26 mouse cellular contexts compared by ENCODE assay signal in genomic region chr5:24188476-24188875, GRCm38 (mm10).
"Had no signal": no experiment of that assay in that cellular context is flagged by ENCODE, and none has a peak within 500 bp of the region (broad histone marks: within the 10 kb centered on the region; RNA-seq: fewer than 3 reads in every experiment).

No protein-coding gene starts in this region.

- H3K4me2 ChIP-seq: heart, embryonic 12.5 days; hindbrain, embryonic 12.5 days; hindbrain, embryonic 15.5 days; kidney, embryonic 15.5 days; limb, embryonic 13.5 days; limb, embryonic 15.5 days; liver, embryonic 12.5 days had no signal

- H3K9ac ChIP-seq: heart, embryonic 12.5 days; hindbrain, embryonic 12.5 days; hindbrain, embryonic 15.5 days; kidney, embryonic 15.5 days; limb, embryonic 13.5 days; limb, embryonic 15.5 days; liver, embryonic 12.5 days; liver, embryonic 14.5 days had no signal

- H3K9me3 ChIP-seq: heart, embryonic 10.5 days; limb, embryonic 15.5 days; liver, embryonic 12.5 days had no signal

- H3K4me3 ChIP-seq: gastrocnemius, adult 2 months; heart, embryonic 10.5 days; heart, embryonic 12.5 days; hindbrain, embryonic 10.5 days; hindbrain, embryonic 12.5 days; hindbrain, embryonic 15.5 days; kidney, embryonic 15.5 days; limb, embryonic 13.5 days; limb, embryonic 15.5 days; liver, embryonic 12.5 days had no signal

- DNase-seq: gastrocnemius, adult 2 months; gastrocnemius, postnatal 10 days; gastrocnemius, postnatal 25 days; heart, postnatal 10 days; heart, postnatal 4 days; kidney, adult 11 months; kidney, adult 2 months; kidney, adult 9 months; kidney, postnatal 14 days; kidney, postnatal 36 days; layer of hippocampus, adult 9-11 months; layer of hippocampus, postnatal 36 days; left cerebral cortex, postnatal 4 days had no signal

- ATAC-seq: hindbrain, postnatal 0 days; intestine, embryonic 16.5 days; liver, embryonic 12.5 days had no signal

- H3K4me1 ChIP-seq: heart, embryonic 10.5 days; heart, embryonic 12.5 days; hindbrain, embryonic 10.5 days; hindbrain, embryonic 12.5 days; hindbrain, embryonic 15.5 days; kidney, embryonic 15.5 days; limb, embryonic 13.5 days; limb, embryonic 15.5 days; liver, embryonic 12.5 days had no signal

- H3K27ac ChIP-seq: gastrocnemius, adult 2 months; heart, embryonic 10.5 days; hindbrain, embryonic 10.5 days; hindbrain, embryonic 12.5 days; hindbrain, embryonic 15.5 days; hindbrain, postnatal 0 days; kidney, embryonic 15.5 days; kidney, postnatal 0 days; limb, embryonic 13.5 days; limb, embryonic 15.5 days; liver, embryonic 12.5 days; liver, embryonic 14.5 days had no signal

- H3K27me3 ChIP-seq: hindbrain, embryonic 12.5 days; hindbrain, embryonic 15.5 days; kidney, embryonic 15.5 days; limb, embryonic 13.5 days; limb, embryonic 15.5 days; liver, embryonic 12.5 days had no signal
